Mouse (Mus musculus) bone marrow macrophage, adult 2 months (primary cell): ENCODE measurements at regions not wholly inside any gene's neighbourhood (a gene's known extent, or its start where the extent isn't known, plus 50 kb on each side); places are given as distances from the start of the nearest gene placed in this dataset.

Experiments used
- CTCF ChIP-seq: IDR thresholded peaks from 2 replicates; pipeline ENCODE4 v1.5.1; 2012; ENCODE audit warnings: low read depth, mild to moderate bottlenecking, low read length, moderate library complexity
- POLR2A ChIP-seq: IDR thresholded peaks from 2 replicates; pipeline ENCODE4 v1.6.1; 2012; ENCODE audit warnings: mild to moderate bottlenecking, low read depth, low read length, borderline replicate concordance

DNA sequence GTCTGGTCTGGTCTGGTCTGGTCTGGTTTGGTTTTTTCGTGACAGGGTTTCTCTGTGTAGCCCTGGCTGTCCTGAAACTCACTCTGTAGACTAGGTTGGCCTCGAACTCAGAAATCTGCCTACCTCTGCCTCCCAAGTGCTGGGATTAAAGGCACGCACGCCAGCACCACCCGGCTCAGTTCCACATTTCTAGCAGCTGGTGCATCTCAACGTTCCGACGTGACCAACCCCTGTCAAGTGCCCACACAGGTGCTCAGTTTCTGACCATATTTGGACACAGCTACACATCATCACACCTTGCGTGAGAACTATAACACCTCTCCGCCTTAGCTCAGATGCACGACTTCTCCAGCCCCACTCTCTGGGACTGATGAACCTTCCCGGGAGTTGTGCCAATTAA is 304.4 kb downstream of the Lrig3 start:
- TF ChIP-seq POLR2A, result no peak
- TF ChIP-seq CTCF, result no peak
